Mouse (Mus musculus) limb, embryonic 13.5 days (tissue): Measurements from ENCODE around the gene Dynlt1f. TPM values are rescaled to one million over a fixed set of nuclear protein-coding genes. Genes with fewer than 3 reads are reported as not detected.
"Not testable (repeated sequence)": the region's sequence is repeated elsewhere in the genome, so short reads cannot be mapped to it uniquely, and the experiment has no call there.

ENCODE experiments used
- ATAC-seq: fragments of 200-750 bp; cut with Nextera tagmentation; 2 replicates; pipeline ENCODE4 v1.8.0; 2017; ENCODE audit warnings: low read depth, moderate number of reproducible peaks, moderate TSS enrichment; ENCODE audit not compliant: low FRiP score
- H3K27ac ChIP-seq: fragments of 300-500 bp; sonication (generic); 2 replicates; pipeline ENCODE4 v1.5.1; 2015; ENCODE audit warnings: inconsistent platforms, mild to moderate bottlenecking, moderate library complexity
- H3K27me3 ChIP-seq: fragments of 300-500 bp; sonication (generic); 2 replicates; pipeline ENCODE4 v1.6.1; 2015; ENCODE audit warnings: mild to moderate bottlenecking, inconsistent platforms
- H3K36me3 ChIP-seq: fragments of 300-500 bp; sonication (generic); 2 replicates; pipeline ENCODE4 v1.6.1; 2015; ENCODE audit warnings: inconsistent platforms, mild to moderate bottlenecking, moderate library complexity
- H3K4me1 ChIP-seq: fragments of 300-500 bp; sonication (generic); 2 replicates; pipeline ENCODE4 v1.6.1; 2015; ENCODE audit warnings: inconsistent platforms
- H3K4me2 ChIP-seq: fragments of 300-500 bp; sonication (generic); replicated peaks from 2 replicates; pipeline ENCODE4 v1.6.1; 2015; ENCODE audit warnings: inconsistent platforms, mild to moderate bottlenecking, moderate library complexity
- H3K4me3 ChIP-seq: fragments of 300-500 bp; sonication (generic); 2 replicates; pipeline ENCODE4 v1.5.1; 2015; ENCODE audit warnings: moderate library complexity, mild to moderate bottlenecking, inconsistent platforms
- H3K9ac ChIP-seq: fragments of 300-500 bp; sonication (generic); 2 replicates; pipeline ENCODE4 v1.6.1; 2015; ENCODE audit warnings: mild to moderate bottlenecking, inconsistent platforms
- H3K9me3 ChIP-seq: fragments of 300-500 bp; sonication (generic); 2 replicates; pipeline ENCODE4 v1.6.1; 2016; ENCODE audit warnings: inconsistent platforms
- WGBS: fragments of 180-500 bp; shearing (Covaris S2); methylation state at CpG from one replicate; pipeline ENCODE4 v1.1.7; 2015; 5-methylcytosine and 5-hydroxymethylcytosine counted together
- polyA plus RNA-seq: library from polyadenylated mRNA; unstranded; fragments of >200 nt; fragmentation: Nextera tagmentation; extraction: Ambion mirVana; gene quantifications from 2 replicates; pipeline ENCODE4 v1.2.1, GENCODE M21; 2015

Dynlt1f gene
- polyA plus RNA-seq, 1 experiment from 2014 or later, result 255 TPM

DNA sequence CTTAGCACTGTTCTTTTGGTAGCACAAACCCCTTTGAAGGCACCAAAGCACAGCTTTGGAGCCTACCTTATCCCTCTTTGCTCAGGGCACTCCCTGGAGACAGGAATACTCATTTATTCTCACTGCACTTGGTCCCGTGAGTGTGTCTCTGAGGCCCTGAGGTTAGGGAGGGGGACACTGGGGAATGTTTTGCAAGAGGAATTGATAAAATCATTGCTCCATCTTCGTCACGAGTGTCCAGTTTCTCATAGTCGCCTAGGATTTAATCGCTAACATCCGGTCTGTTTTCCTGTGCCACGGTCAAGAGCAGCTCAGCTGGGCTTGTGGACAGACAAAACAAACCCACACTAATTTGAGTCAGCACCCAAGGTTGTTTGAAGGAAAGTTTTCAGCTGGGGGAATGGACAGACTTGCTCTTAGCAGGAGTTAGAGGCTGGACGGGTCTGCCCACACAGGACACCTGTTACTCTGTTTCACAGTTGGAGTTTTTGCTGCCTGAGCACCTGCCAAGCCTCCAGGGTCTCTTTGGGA, 29.7 kb upstream of the Dynlt1f start:
- not testable (repeated sequence) for ATAC-seq, H3K27me3 ChIP-seq, H3K9me3 ChIP-seq, H3K36me3 ChIP-seq, H3K9ac ChIP-seq, H3K27ac ChIP-seq, H3K4me3 ChIP-seq, H3K4me2 ChIP-seq, H3K4me1 ChIP-seq
- WGBS, result 27% methylated on average over 5 of the region's 8 CpGs

- WGBS, result no CpG with 5 or more reads among the region's 4 CpGs
- H3K9me3 ChIP-seq, H3K4me2 ChIP-seq, H3K4me3 ChIP-seq, H3K4me1 ChIP-seq, H3K9ac ChIP-seq, H3K27ac ChIP-seq, H3K27me3 ChIP-seq, H3K36me3 ChIP-seq: not testable (repeated sequence)
- ATAC-seq, result peak; percentile 84
Observed at GRCm38 (mm10) chr17:6684464-6685287, 29.0 kb upstream of the Dynlt1f start.

DNA sequence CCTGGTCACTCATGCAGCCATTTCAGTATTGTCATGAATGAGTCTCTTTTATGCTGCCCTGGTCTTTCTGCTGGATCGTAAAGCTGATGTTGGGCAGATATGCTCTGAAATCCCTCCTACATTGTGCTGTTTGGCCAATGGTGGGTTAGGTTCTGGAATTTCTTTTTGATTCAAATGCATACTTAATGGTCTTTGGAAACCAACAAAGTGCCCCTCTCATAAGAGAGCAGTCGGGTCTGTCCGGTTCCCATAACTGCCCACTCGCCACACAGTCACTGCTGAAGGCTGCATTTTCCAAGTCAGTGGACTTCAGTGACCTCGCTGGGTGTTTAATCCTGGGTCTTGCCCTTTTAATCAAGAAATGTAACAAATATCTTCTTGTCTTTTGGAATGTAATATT, 28.0 kb upstream of the Dynlt1f start:
- H3K4me3 ChIP-seq, H3K9me3 ChIP-seq, H3K9ac ChIP-seq, H3K4me2 ChIP-seq, ATAC-seq, H3K36me3 ChIP-seq, H3K4me1 ChIP-seq, H3K27ac ChIP-seq, H3K27me3 ChIP-seq: not testable (repeated sequence)
- 88% methylated on average over 1 of the region's 5 CpGs for WGBS

DNA sequence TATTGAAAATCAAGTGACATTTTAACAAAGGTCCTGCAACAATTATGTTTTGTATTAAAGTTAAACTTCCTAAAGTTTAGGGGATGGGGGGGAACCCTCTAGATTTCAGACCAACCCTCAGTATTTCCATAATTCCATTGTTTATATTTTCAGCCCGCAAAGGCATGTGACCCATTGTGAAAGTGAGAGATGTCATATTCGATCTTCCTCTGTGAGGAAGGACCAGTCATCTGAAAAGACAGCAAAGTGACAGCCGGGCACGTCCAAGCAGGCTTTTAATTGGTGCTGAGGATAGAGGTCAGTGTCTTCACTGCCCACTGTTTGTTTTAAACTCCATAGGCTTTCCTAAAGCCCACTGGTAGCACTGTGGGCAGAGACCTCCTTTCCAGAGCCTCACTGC, 26.0 kb upstream of the Dynlt1f start:
- not testable (repeated sequence) for H3K9ac ChIP-seq, H3K27me3 ChIP-seq, H3K4me3 ChIP-seq, H3K9me3 ChIP-seq, ATAC-seq, H3K27ac ChIP-seq, H3K4me2 ChIP-seq, H3K4me1 ChIP-seq, H3K36me3 ChIP-seq
- WGBS, result 86% methylated on average over 4 of the region's 4 CpGs

GRCm38 (mm10) chr17:6678063-6678462, 22.4 kb upstream of the Dynlt1f start:
- WGBS, result 20% methylated on average over 1 of the region's 2 CpGs
- not testable (repeated sequence) for H3K27ac ChIP-seq

DNA sequence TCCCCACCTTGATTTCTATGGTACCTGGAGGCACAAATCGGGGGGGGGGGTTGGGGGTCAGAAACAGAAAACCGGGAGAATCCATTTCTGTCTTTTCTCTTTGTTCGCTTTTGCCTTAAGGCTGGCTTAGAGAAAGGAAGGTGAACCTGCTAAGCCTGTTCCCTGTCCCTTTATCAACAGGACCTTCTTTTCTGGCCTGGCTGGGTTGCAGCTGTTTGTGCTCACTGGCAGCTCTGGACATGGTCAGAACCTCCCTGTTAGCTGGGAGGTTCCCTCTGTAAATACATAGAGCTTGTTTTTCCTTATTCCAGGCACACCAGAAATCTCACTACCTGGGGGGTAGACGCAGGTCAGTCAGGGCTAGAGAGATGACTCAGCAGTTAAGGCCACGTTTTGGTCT, 18.6 kb upstream of the Dynlt1f start:
- not testable (repeated sequence) for H3K9me3 ChIP-seq, H3K9ac ChIP-seq, H3K36me3 ChIP-seq, H3K27me3 ChIP-seq, H3K4me3 ChIP-seq, H3K4me1 ChIP-seq, H3K27ac ChIP-seq, H3K4me2 ChIP-seq, ATAC-seq
- 52% methylated on average over 5 of the region's 5 CpGs for WGBS

More at GRCm38 (mm10) chr17:6678063-6678462, 22.4 kb upstream of the Dynlt1f start:
- H3K27me3 ChIP-seq, H3K4me3 ChIP-seq, H3K4me2 ChIP-seq, H3K9ac ChIP-seq, H3K9me3 ChIP-seq, H3K4me1 ChIP-seq, H3K36me3 ChIP-seq: not testable (repeated sequence)
- peak; percentile 64; the same call in 1 of the 2 replicates for ATAC-seq

DNA sequence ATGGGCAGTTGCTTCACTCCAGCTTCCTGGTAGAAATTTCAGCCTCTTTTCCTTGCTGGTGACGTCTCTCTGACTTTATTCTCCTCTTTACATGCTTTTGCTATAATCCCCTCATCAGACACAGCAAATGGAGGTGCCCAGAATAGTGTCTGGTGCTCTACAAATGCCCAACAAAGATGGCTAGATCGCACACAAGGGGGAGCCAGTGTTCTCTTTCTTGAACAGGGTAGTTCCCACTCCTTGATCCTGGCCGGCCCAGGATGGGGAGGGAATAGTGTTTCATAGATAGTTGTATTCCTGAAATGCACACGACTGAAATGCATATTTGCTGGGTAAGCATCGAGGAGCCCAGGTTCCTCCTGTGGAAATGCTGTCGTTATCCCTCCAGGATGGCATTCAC, 12.8 kb upstream of the Dynlt1f start:
- WGBS, result no CpG with 5 or more reads among the region's 6 CpGs

DNA sequence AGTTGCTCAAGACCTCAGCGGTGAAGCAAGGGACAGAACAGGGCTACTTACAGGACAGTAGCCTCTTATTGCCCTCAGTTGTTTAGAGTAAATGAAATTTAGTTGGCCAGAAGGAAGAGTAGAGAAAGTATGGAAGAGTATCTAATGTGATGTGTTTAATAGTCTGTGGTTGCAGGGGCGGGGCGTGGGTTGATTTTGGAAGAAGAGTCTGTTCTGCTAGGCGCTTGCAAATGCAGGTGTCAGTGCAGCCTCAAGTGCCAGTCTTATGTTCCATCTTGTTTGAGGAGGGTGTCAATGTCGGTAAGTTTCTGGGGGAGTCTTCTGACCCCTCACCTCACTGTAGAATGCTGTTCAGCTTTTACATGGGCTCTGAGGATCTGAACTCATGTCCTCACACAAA, 9.7 kb upstream of the Dynlt1f start:
- not testable (repeated sequence) for H3K4me2 ChIP-seq, ATAC-seq, H3K27me3 ChIP-seq, H3K4me3 ChIP-seq, H3K36me3 ChIP-seq, H3K9me3 ChIP-seq, H3K27ac ChIP-seq, H3K9ac ChIP-seq, H3K4me1 ChIP-seq
- 90% methylated on average over 4 of the region's 5 CpGs for WGBS

More for the DNA sequence above, 12.8 kb upstream of the Dynlt1f start:
- not testable (repeated sequence) for ATAC-seq, H3K27me3 ChIP-seq, H3K9me3 ChIP-seq, H3K4me3 ChIP-seq, H3K27ac ChIP-seq, H3K36me3 ChIP-seq, H3K4me2 ChIP-seq, H3K9ac ChIP-seq, H3K4me1 ChIP-seq

DNA sequence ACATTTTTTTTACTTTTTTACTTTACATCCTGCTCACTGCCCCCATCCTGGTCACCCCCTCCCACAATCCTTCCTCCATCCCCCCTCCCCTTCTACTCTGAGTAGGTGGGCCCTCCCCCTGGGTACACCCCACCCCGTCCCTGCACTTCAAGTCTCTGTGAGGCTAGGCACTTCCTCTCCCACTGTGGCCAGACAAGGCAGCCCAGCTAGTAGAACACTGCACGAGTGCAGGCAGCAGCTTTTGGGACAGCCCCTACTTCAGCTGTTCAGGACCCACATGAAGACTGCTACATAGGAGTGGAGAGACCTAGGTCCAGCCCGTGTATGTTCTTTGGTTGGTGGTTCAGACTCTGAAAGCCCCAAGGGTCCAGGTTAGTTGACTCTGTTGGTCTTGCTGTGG, 7.1 kb upstream of the Dynlt1f start:
- ATAC-seq, result not testable (repeated sequence)

GRCm38 (mm10) chr17:6661093-6661816, 5.6 kb upstream of the Dynlt1f start:
- H3K4me1 ChIP-seq, H3K4me2 ChIP-seq, H3K4me3 ChIP-seq, H3K27me3 ChIP-seq, H3K27ac ChIP-seq, H3K36me3 ChIP-seq, H3K9ac ChIP-seq, H3K9me3 ChIP-seq: not testable (repeated sequence)
- 38% methylated on average over 10 of the region's 11 CpGs for WGBS
- peak; percentile 46; the same call in 1 of the 2 replicates for ATAC-seq

More for the DNA sequence above, 7.1 kb upstream of the Dynlt1f start:
- not testable (repeated sequence) for H3K27ac ChIP-seq, H3K36me3 ChIP-seq, H3K4me3 ChIP-seq, H3K4me1 ChIP-seq, H3K4me2 ChIP-seq, H3K9ac ChIP-seq, H3K9me3 ChIP-seq, H3K27me3 ChIP-seq
- WGBS, result 61% methylated on average over 3 of the region's 3 CpGs

DNA sequence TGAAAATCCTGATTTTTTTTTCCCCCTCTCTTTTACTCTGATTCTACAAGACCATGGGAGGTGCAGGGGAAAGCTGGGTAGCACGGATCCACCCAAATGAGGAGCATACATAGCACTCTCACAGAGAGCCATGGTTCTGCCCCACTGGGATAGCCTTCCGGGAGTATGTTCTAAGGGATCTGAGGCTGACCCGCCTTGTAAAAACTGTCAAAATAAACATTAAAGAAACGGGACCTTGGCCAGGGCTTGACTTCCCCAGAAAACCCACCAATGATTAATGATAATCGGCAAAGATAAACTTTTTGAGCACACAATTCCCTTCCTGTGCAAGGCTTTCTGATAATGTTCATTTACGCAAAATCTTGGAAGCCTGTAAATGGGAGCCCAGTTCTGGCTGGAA, 4.9 kb upstream of the Dynlt1f start:
- H3K27me3 ChIP-seq, H3K4me2 ChIP-seq, ATAC-seq, H3K27ac ChIP-seq, H3K9ac ChIP-seq, H3K36me3 ChIP-seq, H3K9me3 ChIP-seq, H3K4me3 ChIP-seq, H3K4me1 ChIP-seq: not testable (repeated sequence)
- WGBS, result 63% methylated on average over 6 of the region's 6 CpGs

DNA sequence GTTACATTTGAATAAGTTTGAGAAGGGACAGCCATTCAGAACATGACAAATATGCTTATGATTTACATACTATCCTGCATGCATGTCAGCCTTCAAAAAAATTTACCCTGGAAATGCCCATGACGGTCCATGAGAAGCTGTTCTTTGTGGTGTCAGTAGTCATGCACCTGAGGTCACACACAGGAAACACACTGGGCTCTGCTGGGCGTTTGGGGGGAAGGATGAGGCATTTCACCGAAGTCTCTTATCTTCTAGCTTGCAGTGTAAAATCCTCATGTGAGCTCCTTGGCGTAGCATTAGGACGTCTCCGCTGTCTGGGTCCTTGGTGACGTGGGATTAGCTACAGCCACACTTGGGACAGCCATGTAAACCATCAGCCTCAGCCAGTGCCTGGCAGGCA, 3.1 kb upstream of the Dynlt1f start, which contains the start of gene Sytl3:
TSS of gene Sytl3 (plus strand) at position 293 of the 400 bp plus-strand sequence.
- not testable (repeated sequence) for H3K27me3 ChIP-seq, H3K9me3 ChIP-seq, H3K4me2 ChIP-seq, H3K9ac ChIP-seq, H3K4me3 ChIP-seq, H3K4me1 ChIP-seq, H3K36me3 ChIP-seq, ATAC-seq, H3K27ac ChIP-seq
- WGBS, result 85% methylated on average over 6 of the region's 7 CpGs
